Mouse (Mus musculus) forebrain, postnatal 0 days (tissue): ENCODE measurements around the gene Cerk. TPM values are rescaled to one million over a fixed set of nuclear protein-coding genes. Genes with fewer than 3 reads are reported as not detected.

ENCODE experiments used
- ATAC-seq: fragments of 200-750 bp; cut with Nextera tagmentation; 2 replicates; pipeline ENCODE4 v1.8.0; 2017; ENCODE audit warnings: mild to moderate bottlenecking, moderate library complexity
- DNase-seq: peaks from one replicate; pipeline ENCODE4 v3.0.0-alpha.2; 2015
- H3K27ac ChIP-seq: fragments of 300-500 bp; sonication (generic); 2 replicates; pipeline ENCODE4 v1.5.1; 2014; ENCODE audit warnings: low read depth, mild to moderate bottlenecking, antibody characterized with exemption, low read length, moderate library complexity, mixed read lengths
- H3K27me3 ChIP-seq: fragments of 300-500 bp; sonication (generic); 2 replicates; pipeline ENCODE4 v1.6.1; 2014; ENCODE audit warnings: mild to moderate bottlenecking, low read length, mixed read lengths; ENCODE audit not compliant: insufficient read depth
- H3K36me3 ChIP-seq: fragments of 300-500 bp; sonication (generic); 2 replicates; pipeline ENCODE4 v1.6.1; 2014; ENCODE audit warnings: mild to moderate bottlenecking, moderate library complexity; ENCODE audit not compliant: insufficient read depth
- H3K4me1 ChIP-seq: fragments of 300-500 bp; sonication (generic); 2 replicates; pipeline ENCODE4 v1.6.1; 2014; ENCODE audit warnings: antibody characterized with exemption; ENCODE audit not compliant: insufficient read depth
- H3K4me2 ChIP-seq: fragments of 300-500 bp; sonication (generic); 2 replicates; pipeline ENCODE4 v1.6.1; 2014; ENCODE audit warnings: low read depth, mild to moderate bottlenecking, moderate library complexity
- H3K4me3 ChIP-seq: fragments of 300-500 bp; sonication (generic); 2 replicates; pipeline ENCODE4 v1.5.1; 2014; ENCODE audit warnings: low read depth, low read length, mixed read lengths
- H3K9ac ChIP-seq: fragments of 300-500 bp; sonication (generic); 2 replicates; pipeline ENCODE4 v1.6.1; 2014; ENCODE audit warnings: mild to moderate bottlenecking
- H3K9me3 ChIP-seq: fragments of 300-500 bp; sonication (generic); 2 replicates; pipeline ENCODE4 v1.6.1; 2016; ENCODE audit warnings: low read length
- CTCF ChIP-seq: sonication (generic); IDR thresholded peaks from 2 replicates; pipeline ENCODE4 v1.5.1; 2016; ENCODE audit warnings: antibody characterized with exemption, control low read depth, low read depth
- WGBS: fragments of 180-500 bp; shearing (Covaris S2); extraction: QIAGEN DNeasy Blood & Tissue Kit; methylation state at CpG from one replicate; pipeline ENCODE4 v1.1.7; 2014; 5-methylcytosine and 5-hydroxymethylcytosine counted together
- polyA plus RNA-seq: library from polyadenylated mRNA; unstranded; fragments of >200 nt; fragmentation: Nextera tagmentation; extraction: Ambion mirVana; gene quantifications from 2 replicates; pipeline ENCODE4 v1.2.1, GENCODE M21; 2015
- total RNA-seq: library from RNA; depleted of rRNA; stranded (reverse); fragments of >200 nt; gene quantifications from 2 replicates; pipeline ENCODE4 v1.2.3, GENCODE M21; 2014

The Cerk gene
- total and polyA plus RNA-seq, 2 experiments from 2014 or later, result 18.0 to 32.9 TPM

- Histone ChIP-seq H3K36me3 (peaks cover 83% of the 10 kb centered on the region), H3K9ac (no peak overlapping the region), H3K4me2 (no peak overlapping the region), H3K9me3 (no peaks in the 10 kb centered on the region), H3K27me3 (no peaks in the 10 kb centered on the region), H3K4me1 (no peaks in the 10 kb centered on the region), H3K27ac (no peak overlapping the region), H3K4me3 (no peak overlapping the region)
- 56% methylated on average over 3 of the region's 3 CpGs for WGBS
- TF ChIP-seq CTCF, result no peak
- DNase-seq (no peak), ATAC-seq (peak; percentile 32)
Observed at GRCm38 (mm10) chr15:86129036-86129435, 56.9 kb downstream of the Cerk start.

- no peaks in the 10 kb centered on the region for H3K27me3 ChIP-seq
- WGBS, result 24% methylated on average over 1 of the region's 1 CpGs
- peak; percentile 78 for DNase-seq
- H3K27ac ChIP-seq, result no peak overlapping the region
- H3K4me1 ChIP-seq, result no peaks in the 10 kb centered on the region
- no peaks in the 10 kb centered on the region for H3K9me3 ChIP-seq
- TF ChIP-seq CTCF, result peak; percentile 79
- H3K36me3 ChIP-seq, result peaks cover 83% of the 10 kb centered on the region
- no peak overlapping the region for H3K9ac ChIP-seq
- H3K4me2 ChIP-seq, result no peak overlapping the region
- no peak overlapping the region for H3K4me3 ChIP-seq
- peak; percentile 60 for ATAC-seq
Observed at GRCm38 (mm10) chr15:86124359-86124758, 61.6 kb downstream of the Cerk start.

GRCm38 (mm10) chr15:86123409-86123808 lies 62.5 kb downstream of the Cerk start:
- TF ChIP-seq CTCF, result no peak
- H3K4me3 ChIP-seq, result no peak overlapping the region
- no peak for ATAC-seq
- no peaks in the 10 kb centered on the region for H3K4me1 ChIP-seq
- H3K36me3 ChIP-seq, result peaks cover 81% of the 10 kb centered on the region
- no peak for DNase-seq
- no peaks in the 10 kb centered on the region for H3K9me3 ChIP-seq
- no peak overlapping the region for H3K4me2 ChIP-seq
- H3K9ac ChIP-seq, result no peak overlapping the region
- no peak overlapping the region for H3K27ac ChIP-seq
- H3K27me3 ChIP-seq, result no peaks in the 10 kb centered on the region
- WGBS, result 94% methylated on average over 4 of the region's 4 CpGs

GRCm38 (mm10) chr15:86122261-86122949 lies 63.5 kb downstream of the Cerk start:
- H3K27ac ChIP-seq, result no peak overlapping the region
- no peak overlapping the region for H3K4me2 ChIP-seq
- no peak overlapping the region for H3K9ac ChIP-seq
- no peak overlapping the region for H3K4me3 ChIP-seq
- H3K9me3 ChIP-seq, result no peaks in the 10 kb centered on the region
- ATAC-seq (peak; percentile 25), DNase-seq (no peak)
- WGBS, result 83% methylated on average over 9 of the region's 9 CpGs
- no peaks in the 10 kb centered on the region for H3K27me3 ChIP-seq
- 0 out of 2 replicates have a peak, but pooled peaks cover 2% of the 10 kb centered on the region for H3K4me1 ChIP-seq
- peaks cover 72% of the 10 kb centered on the region for H3K36me3 ChIP-seq
- no peak for TF ChIP-seq CTCF

- no peak for ATAC-seq
- H3K4me3 ChIP-seq, result no peak overlapping the region
- 93% methylated on average over 7 of the region's 7 CpGs for WGBS
- no peak overlapping the region for H3K27ac ChIP-seq
- H3K27me3 ChIP-seq, result no peaks in the 10 kb centered on the region
- H3K9me3 ChIP-seq, result no peaks in the 10 kb centered on the region
- H3K9ac ChIP-seq, result no peak overlapping the region
- no peak for DNase-seq
- no peak overlapping the region for H3K4me2 ChIP-seq
- H3K36me3 ChIP-seq, result peaks cover 53% of the 10 kb centered on the region
- no peak for TF ChIP-seq CTCF
- H3K4me1 ChIP-seq, result 0 out of 2 replicates have a peak, but pooled peaks cover 5% of the 10 kb centered on the region
Observed at GRCm38 (mm10) chr15:86119186-86119585, 66.8 kb downstream of the Cerk start.

GRCm38 (mm10) chr15:86117115-86118100 lies 68.5 kb downstream of the Cerk start:
- H3K9ac ChIP-seq, result no peak overlapping the region
- no peaks in the 10 kb centered on the region for H3K27me3 ChIP-seq
- H3K4me3 ChIP-seq, result no peak overlapping the region
- ATAC-seq (peak; percentile 37; the same call in 1 of the 2 replicates), DNase-seq (no peak)
- 53% methylated on average over 15 of the region's 15 CpGs for WGBS
- H3K4me1 ChIP-seq, result 0 out of 2 replicates have a peak, but pooled peaks cover 5% of the 10 kb centered on the region
- no peaks in the 10 kb centered on the region for H3K9me3 ChIP-seq
- H3K4me2 ChIP-seq, result no peak overlapping the region
- H3K36me3 ChIP-seq, result peaks cover 38% of the 10 kb centered on the region
- no peak overlapping the region for H3K27ac ChIP-seq
- TF ChIP-seq CTCF, result no peak
